Mouse (Mus musculus) cerebellum, adult 18-20 months (tissue): ENCODE measurements at regions not wholly inside any gene's neighbourhood (a gene's known extent, or its start where the extent isn't known, plus 50 kb on each side); places are given as distances from the start of the nearest gene placed in this dataset.

Experiments used
- DNase-seq, 2 experiments: peaks; one replicate each; pipeline ENCODE4 v3.0.0; 2021

DNA sequence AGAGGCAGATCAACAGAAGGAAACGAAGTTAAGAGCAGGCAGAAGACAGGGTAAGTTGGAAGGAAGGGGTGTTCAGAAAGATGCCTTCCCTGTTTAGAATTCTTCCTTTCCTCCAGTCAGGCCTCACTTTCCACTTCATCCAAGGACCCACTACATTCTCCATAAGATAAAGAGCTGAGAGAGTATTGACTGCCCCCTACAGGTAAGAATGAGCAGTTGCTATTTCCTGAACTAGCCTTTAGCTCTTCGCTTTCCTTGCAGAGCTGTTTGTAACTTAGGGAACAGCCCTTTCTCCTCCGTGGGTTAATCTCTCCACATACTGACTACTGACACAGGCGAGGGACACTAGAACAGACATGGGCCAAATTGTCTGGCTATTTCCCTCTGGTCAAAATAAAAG lies 273.1 kb downstream of the Atp23 start:
- no peak for DNase-seq

- no peak for DNase-seq
Observed at GRCm38 (mm10) chr10:126625466-126625865, 275.7 kb downstream of the Atp23 start.

DNA sequence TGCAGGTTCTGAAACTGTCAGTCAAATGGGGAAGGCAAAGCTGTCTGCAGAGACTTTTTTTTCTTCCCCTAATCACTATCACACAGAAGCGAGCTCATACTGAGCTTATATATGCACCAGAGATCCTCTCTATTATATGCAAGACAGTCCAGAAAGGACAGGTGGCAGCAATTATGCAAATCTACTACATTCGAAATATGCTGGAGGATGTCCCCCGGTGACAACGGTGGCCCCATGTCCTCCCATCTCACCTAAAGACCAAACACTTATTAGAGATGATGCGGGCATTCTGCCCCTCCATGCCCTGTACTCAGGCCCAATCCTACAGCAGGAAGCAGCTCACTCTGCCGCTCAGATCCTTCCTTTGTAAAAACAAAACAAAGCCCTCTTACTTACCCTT lies 280.4 kb downstream of the Atp23 start:
- DNase-seq: no peak

GRCm38 (mm10) chr10:126619970-126620369 lies 281.2 kb downstream of the Atp23 start:
- DNase-seq: no peak

DNA sequence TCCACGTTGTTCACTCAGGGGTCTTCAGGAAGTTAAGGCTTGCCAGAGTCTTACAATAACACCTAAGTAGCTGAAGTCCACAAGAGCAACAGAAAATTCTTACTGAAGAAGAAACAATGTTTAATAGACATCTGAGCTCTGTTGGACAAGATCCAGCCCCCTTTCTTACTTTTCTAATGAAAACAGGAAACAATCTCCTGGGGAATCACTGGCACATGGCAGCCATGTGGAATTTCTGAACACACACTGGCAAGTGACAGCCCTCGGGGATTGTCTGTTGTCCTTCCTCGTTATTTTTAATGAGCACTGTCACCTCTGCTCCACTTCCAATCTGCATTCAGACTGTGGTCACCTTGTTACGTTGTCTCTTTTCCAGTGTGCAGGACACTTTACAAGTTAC lies 288.9 kb downstream of the Atp23 start:
- DNase-seq: no peak

DNA sequence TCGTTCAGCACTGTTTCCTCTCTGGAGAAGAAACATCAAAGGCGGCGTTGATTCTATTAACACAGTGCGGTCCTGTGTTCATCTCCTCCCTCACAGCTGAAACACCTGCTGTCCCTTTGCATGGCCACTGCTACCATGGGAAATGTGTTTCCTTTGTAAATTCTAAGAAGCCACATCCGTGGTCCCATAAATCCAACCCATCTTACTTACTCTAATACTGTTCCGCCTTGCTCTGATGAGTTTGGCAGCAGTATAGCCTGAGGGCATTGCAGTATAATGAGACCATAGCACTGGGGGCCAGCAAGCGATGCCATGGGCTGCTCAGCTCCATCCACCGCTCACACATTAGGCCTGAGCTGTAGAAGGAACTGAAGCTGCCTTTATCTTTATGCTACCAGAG lies 290.6 kb downstream of the Atp23 start:
- DNase-seq: no peak

- no peak for DNase-seq
Observed at GRCm38 (mm10) chr10:126599686-126600085, 301.5 kb downstream of the Atp23 start.

DNA sequence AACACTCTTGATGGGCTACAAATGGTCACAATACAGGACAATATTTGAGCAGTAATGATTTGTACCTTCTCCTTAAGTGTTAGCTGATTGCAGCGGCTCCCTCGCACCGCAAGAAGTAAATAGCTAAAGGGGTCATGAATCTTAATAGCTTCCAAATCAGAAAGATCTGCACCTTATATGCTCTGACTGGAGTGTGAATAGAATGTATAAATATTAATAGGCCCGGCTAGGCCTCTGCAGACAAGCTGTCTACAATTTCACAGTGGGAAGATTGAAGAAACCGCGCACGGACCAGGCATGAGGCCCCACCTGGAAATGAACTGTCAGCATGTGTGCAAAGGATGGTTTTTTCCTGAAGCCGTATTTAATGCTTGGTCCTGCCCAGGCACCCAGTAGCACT lies 333.0 kb downstream of the Atp23 start:
- no peak for DNase-seq

GRCm38 (mm10) chr10:126565326-126565725 lies 335.8 kb downstream of the Atp23 start:
- DNase-seq: no peak

- no peak for DNase-seq
Observed at GRCm38 (mm10) chr10:126555080-126555479, 346.1 kb downstream of the Atp23 start.

DNA sequence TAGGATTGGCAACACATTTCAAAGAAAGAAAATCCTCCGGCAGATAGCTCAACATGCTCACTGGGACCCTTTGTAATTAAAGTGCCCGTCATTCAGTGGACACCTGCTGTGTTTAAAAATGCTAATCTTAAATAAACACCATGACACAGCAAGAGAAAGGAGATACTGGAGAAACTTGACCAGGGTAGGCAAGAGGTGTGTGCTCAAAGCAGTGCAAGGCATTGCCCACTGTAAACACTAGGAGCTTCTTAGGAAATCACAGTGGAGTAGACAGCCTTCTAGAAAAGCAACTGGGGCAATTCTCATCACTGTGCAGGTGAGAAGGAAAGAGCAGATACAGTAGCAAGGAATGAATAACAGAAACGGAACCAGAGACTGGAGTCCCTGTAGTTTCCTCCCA lies 369.2 kb downstream of the Atp23 start:
- DNase-seq: no peak

DNA sequence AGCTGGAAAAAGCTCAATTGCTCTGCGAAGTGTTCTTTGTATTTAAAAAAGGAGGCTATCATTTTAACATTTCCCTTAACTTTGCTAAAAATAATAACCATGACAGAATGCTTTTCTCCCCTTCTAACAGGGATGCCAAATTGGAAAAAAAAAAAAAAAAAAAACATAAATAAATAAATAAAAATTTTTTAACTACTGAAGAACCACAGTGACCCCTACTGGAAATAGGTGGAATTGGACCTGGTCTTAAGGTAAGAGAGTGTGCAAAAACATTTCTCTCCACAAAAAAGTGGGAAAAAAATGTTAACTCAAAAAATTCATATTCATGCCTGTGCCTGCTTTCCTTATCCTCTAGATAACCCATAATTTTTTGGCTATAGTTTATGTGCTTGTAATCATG lies 369.8 kb downstream of the Atp23 start:
- peak; percentile 29 to 42 for DNase-seq

GRCm38 (mm10) chr10:126528801-126529200 lies 372.4 kb downstream of the Atp23 start:
- DNase-seq: no peak

- DNase-seq: no peak
Observed at GRCm38 (mm10) chr10:126526186-126526585, 375.0 kb downstream of the Atp23 start.

- no peak for DNase-seq
Observed at GRCm38 (mm10) chr10:126521836-126522815, 379.0 kb downstream of the Atp23 start.

DNA sequence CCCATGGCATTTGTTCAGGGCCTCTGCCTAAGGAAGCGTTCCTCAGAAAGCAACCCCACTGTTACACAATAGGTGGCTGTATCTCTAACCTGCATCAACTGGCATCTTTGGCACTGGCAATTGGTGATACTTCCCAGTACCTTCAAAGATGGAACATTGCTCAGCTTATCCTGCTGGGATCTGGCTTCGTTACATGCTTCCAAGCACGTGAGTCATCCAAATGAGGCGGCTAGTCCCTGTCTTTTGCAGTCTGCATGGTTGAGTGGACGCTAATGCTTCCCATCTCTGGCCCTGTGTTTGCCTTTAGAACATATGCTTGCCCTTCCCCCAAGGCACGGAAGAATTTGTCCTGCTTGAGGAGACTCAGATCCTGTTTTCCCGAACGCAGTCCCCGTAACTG lies 380.2 kb downstream of the Atp23 start:
- peak; percentile 72 to 81 for DNase-seq

- no peak for DNase-seq
Observed at GRCm38 (mm10) chr10:126513185-126513584, 388.0 kb downstream of the Atp23 start.

- DNase-seq: peak; percentile 82 to 85
Observed at GRCm38 (mm10) chr10:126511511-126511910, 389.6 kb downstream of the Atp23 start.

DNA sequence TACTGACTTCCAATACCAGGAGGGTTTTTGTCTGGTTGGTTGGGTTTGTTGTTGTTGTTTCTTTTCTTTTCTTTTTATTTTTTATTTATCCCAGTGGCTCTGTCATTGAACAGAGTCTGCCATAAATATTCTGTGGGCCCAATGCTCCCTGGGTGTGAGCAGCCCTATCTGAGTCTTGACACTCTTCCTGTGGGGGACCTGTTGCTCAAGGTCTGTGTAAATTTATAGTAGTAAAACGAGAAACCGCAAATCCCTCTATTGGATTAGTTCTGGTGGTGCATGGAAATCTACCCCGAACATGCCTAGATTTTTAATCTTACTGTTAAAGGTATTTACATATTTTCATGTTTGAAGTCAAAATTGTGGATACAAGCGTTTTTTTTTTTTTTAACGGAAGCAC lies 395.2 kb downstream of the Atp23 start:
- no peak for DNase-seq

DNA sequence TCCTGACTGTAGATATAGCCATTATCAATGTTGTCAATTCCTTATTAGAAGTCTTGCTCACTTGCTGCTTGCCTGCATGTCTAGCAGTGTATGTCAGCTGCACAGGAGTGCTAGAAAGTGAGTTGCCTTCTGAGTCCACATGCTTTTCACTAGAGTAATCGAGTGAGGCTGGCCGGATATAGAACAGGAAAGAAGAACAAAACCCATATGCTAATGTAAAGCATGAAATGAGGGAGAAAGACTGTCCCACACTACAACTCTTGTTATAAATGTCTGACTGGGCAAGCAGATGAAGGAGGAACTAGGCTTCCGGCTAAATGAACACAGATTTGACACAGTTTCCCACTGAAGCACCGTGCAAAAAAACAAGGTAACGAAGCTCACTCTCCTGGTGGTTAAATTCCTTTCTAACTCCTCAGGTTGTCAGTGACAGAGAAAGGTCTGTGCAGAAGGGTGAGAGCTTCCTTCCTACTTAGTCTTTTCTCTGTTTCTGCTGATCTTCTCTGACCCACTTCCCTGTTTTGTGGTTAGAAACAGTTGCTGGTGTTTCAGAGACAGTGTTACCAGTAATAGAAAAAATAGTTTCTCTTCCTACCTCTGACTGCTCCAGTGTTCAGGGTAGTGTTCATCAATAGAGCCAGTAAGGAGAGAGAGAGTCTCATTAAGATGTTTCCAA lies 399.0 kb downstream of the Atp23 start:
- no peak for DNase-seq

DNA sequence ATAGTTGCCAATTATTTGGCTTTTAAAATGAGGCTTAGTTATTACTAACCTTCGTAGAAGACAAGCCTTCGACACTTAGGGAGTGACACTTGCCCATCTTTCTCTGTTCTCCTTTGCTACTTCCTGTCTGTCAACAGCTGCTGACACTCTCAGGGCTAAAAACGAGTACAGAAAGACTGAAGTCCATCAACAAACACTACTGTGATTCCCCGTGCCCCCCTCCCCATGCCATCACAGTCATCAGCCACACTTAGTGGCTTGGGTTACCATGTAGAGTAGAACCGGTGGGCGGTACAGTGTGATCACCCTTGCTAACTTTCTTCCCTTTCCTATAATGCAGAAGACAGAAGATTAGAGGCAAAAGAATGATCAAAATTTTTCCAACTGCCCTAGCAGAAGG lies 402.4 kb downstream of the Atp23 start:
- DNase-seq: no peak

GRCm38 (mm10) chr10:126493734-126494133 lies 407.4 kb downstream of the Atp23 start:
- DNase-seq: no peak

DNA sequence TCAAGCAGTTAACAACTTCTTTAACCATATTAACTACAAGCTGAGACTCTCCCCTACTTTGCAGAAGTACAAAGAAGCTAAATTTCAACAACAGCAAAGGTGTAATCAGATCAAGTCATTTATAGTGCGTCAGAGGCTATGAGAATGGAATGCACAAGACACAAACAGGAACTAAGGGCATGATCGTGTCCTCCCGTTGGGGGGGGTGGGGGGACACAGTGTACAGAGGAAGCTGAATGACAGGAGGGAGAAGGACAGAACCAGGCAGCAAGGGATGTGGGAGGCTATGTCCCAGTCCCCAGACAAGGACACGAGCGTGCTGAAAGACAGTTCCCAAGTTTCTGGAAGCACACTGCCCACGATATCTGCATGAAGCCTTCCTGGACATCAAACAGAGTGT lies 408.9 kb downstream of the Atp23 start:
- no peak for DNase-seq

DNA sequence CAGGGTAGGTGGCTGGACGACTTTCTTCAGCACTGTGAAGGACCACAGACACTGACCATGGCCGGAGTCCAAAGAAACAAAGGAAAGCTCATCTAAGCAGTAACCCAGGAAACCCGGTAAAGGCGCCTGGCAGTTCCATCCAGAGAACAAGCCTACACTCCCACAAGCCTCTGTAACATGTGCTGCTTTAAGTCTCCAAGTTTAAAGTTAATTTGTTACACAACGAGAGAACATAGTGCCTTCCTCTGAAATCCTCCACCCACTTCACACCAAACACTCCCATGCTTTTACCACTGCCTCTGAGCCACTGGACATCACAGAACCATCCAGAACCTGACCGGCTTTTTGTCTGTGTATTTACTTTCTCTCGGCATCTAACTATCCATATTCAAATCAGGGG lies 416.0 kb downstream of the Atp23 start:
- DNase-seq: no peak
